Mouse (Mus musculus) liver, adult 2 months (tissue): ENCODE measurements around the gene Ska3. TPM values are rescaled to one million over a fixed set of nuclear protein-coding genes. Genes with fewer than 3 reads are reported as not detected.

Experiments used
- DNase-seq: peaks from one replicate; pipeline ENCODE4 v3.0.0-alpha.2; 2011; ENCODE audit warnings: low read depth, low spot score; ENCODE audit errors: extremely low read depth
- H3K27ac ChIP-seq: fragments of 200-500 bp; replicated peaks from 2 replicates; pipeline ENCODE4 v1.5.1; 2012; ENCODE audit warnings: low read depth, mild to moderate bottlenecking, control low read depth, inconsistent platforms, low read length; ENCODE audit not compliant: insufficient read depth
- H3K27me3 ChIP-seq: fragments of 200-500 bp; 2 replicates; pipeline ENCODE4 v1.6.1; 2012; ENCODE audit warnings: mild to moderate bottlenecking, moderate library complexity, low read length, inconsistent platforms; ENCODE audit not compliant: control insufficient read depth, insufficient read depth
- H3K36me3 ChIP-seq: fragments of 200-500 bp; 2 replicates; pipeline ENCODE4 v1.6.1; 2012; ENCODE audit warnings: low read length, inconsistent platforms; ENCODE audit not compliant: control insufficient read depth, insufficient read depth
- H3K4me1 ChIP-seq: fragments of 200-500 bp; 2 replicates; pipeline ENCODE4 v1.6.1; 2011; ENCODE audit warnings: low read length; ENCODE audit not compliant: control insufficient read depth, insufficient read depth
- H3K4me3 ChIP-seq: fragments of 200-500 bp; 2 replicates; pipeline ENCODE4 v1.5.1; 2011; ENCODE audit warnings: low read depth, mild to moderate bottlenecking, control low read depth, low read length, moderate library complexity; ENCODE audit not compliant: insufficient read depth
- H3K79me2 ChIP-seq: fragments of 200-500 bp; 2 replicates; pipeline ENCODE4 v1.6.1; 2012; ENCODE audit warnings: inconsistent platforms, mild to moderate bottlenecking, low read length, moderate library complexity; ENCODE audit not compliant: control insufficient read depth, insufficient read depth
- H3K9ac ChIP-seq: fragments of 200-500 bp; 2 replicates; pipeline ENCODE4 v1.6.1; 2012; ENCODE audit warnings: low read depth, mild to moderate bottlenecking, control low read depth, inconsistent platforms, low read length
- CTCF ChIP-seq: fragments of 200-500 bp; IDR thresholded peaks from 2 replicates; pipeline ENCODE4 v1.5.1; 2011; ENCODE audit warnings: low read depth, low read length, control low read depth
- POLR2A ChIP-seq: fragments of 200-500 bp; IDR thresholded peaks from 2 replicates; pipeline ENCODE4 v1.6.1; 2011; ENCODE audit warnings: low read length, control low read depth; ENCODE audit not compliant: insufficient read depth; ENCODE audit errors: extremely low read depth
- WGBS: fragments of 180-500 bp; shearing (Covaris S2); methylation state at CpG from one replicate; pipeline ENCODE4 v1.1.7; 2018; 5-methylcytosine and 5-hydroxymethylcytosine counted together
- polyA plus RNA-seq: library from polyadenylated mRNA; depleted of rRNA; stranded (reverse); fragments of >200 nt; gene quantifications from 2 replicates; pipeline ENCODE4 v1.2.3, GENCODE M21; 2012
- total RNA-seq: library from RNA; depleted of rRNA; stranded (reverse); fragments of >200 nt; gene quantifications from 2 replicates; pipeline ENCODE4 v1.2.3, GENCODE M21; 2014

Gene Ska3
- total and polyA plus RNA-seq, 2 experiments: 0.18 TPM; not detected in 1

- WGBS: 93% methylated on average over 3 of the region's 3 CpGs
Measured at GRCm38 (mm10) chr14:57844535-57844934, 18.6 kb upstream of the Ska3 start.

GRCm38 (mm10) chr14:57835157-57835556 is 9.2 kb upstream of the Ska3 start:
- H3K36me3 ChIP-seq: peaks cover 26% of the 10 kb centered on the region
- H3K27me3 ChIP-seq: no peaks in the 10 kb centered on the region
- no peaks in the 10 kb centered on the region for H3K79me2 ChIP-seq
- no peak for DNase-seq
- no peak overlapping the region for H3K27ac ChIP-seq
- WGBS: 88% methylated on average over 10 of the region's 10 CpGs
- no peak overlapping the region for H3K4me3 ChIP-seq
- TF ChIP-seq CTCF (no peak), POLR2A (no peak)
- no peaks in the 10 kb centered on the region for H3K4me1 ChIP-seq
- no peak overlapping the region for H3K9ac ChIP-seq

More at GRCm38 (mm10) chr14:57844535-57844934, 18.6 kb upstream of the Ska3 start:
- no peaks in the 10 kb centered on the region for H3K27me3 ChIP-seq
- DNase-seq: no peak
- no peaks in the 10 kb centered on the region for H3K4me1 ChIP-seq
- H3K4me3 ChIP-seq: no peak overlapping the region
- peaks cover 13% of the 10 kb centered on the region for H3K36me3 ChIP-seq
- no peak overlapping the region for H3K27ac ChIP-seq
- no peaks in the 10 kb centered on the region for H3K79me2 ChIP-seq
- no peak for TF ChIP-seq CTCF
- TF ChIP-seq POLR2A: no peak
- no peak overlapping the region for H3K9ac ChIP-seq

- Histone ChIP-seq H3K36me3 (peaks cover 20% of the 10 kb centered on the region), H3K79me2 (no peaks in the 10 kb centered on the region), H3K4me1 (no peaks in the 10 kb centered on the region), H3K9ac (no peak overlapping the region), H3K4me3 (no peak overlapping the region), H3K27me3 (no peaks in the 10 kb centered on the region), H3K27ac (no peak overlapping the region)
- no peak for TF ChIP-seq POLR2A
- no peak for TF ChIP-seq CTCF
- WGBS: 77% methylated on average over 2 of the region's 2 CpGs
- DNase-seq: no peak
Measured at GRCm38 (mm10) chr14:57833526-57833925, 7.5 kb upstream of the Ska3 start.

- Histone ChIP-seq H3K4me1 (peaks cover 5% of the 10 kb centered on the region), H3K79me2 (no peaks in the 10 kb centered on the region; the same call in 1 of the 2 replicates), H3K4me3 (no peak overlapping the region), H3K9ac (no peak overlapping the region), H3K36me3 (no peaks in the 10 kb centered on the region), H3K27me3 (no peaks in the 10 kb centered on the region), H3K27ac (no peak overlapping the region)
- TF ChIP-seq POLR2A (no peak), CTCF (no peak)
- no peak for DNase-seq
- WGBS: 60% methylated on average over 1 of the region's 1 CpGs
Measured at GRCm38 (mm10) chr14:57827284-57827683, 1.3 kb upstream of the Ska3 start.

- TF ChIP-seq POLR2A (no peak), CTCF (no peak)
- Histone ChIP-seq H3K27me3 (no peaks in the 10 kb centered on the region), H3K4me1 (no peaks in the 10 kb centered on the region; the same call in 1 of the 2 replicates), H3K79me2 (no peaks in the 10 kb centered on the region), H3K36me3 (no peaks in the 10 kb centered on the region), H3K4me3 (no peak overlapping the region), H3K9ac (no peak overlapping the region), H3K27ac (no peak overlapping the region)
- 73% methylated on average over 4 of the region's 4 CpGs for WGBS
- DNase-seq: no peak
Measured at GRCm38 (mm10) chr14:57820839-57821238, 5.1 kb downstream of the Ska3 start.

- no peaks in the 10 kb centered on the region for H3K79me2 ChIP-seq
- no peaks in the 10 kb centered on the region for H3K27me3 ChIP-seq
- TF ChIP-seq POLR2A (no peak), CTCF (no peak)
- DNase-seq: no peak
- no peak overlapping the region for H3K9ac ChIP-seq
- H3K4me3 ChIP-seq: no peak overlapping the region
- no peaks in the 10 kb centered on the region for H3K36me3 ChIP-seq
- H3K27ac ChIP-seq: no peak overlapping the region
- WGBS: 97% methylated on average over 5 of the region's 5 CpGs
- no peaks in the 10 kb centered on the region for H3K4me1 ChIP-seq
Measured at GRCm38 (mm10) chr14:57811844-57812243, 14.1 kb downstream of the Ska3 start.
